Mouse (Mus musculus) kidney, adult 10 weeks (tissue): ENCODE results near the gene Slc24a1. TPM values are rescaled to one million over a fixed set of nuclear protein-coding genes. Genes with fewer than 3 reads are reported as not detected.

Experiments used
- polyA plus RNA-seq: library from polyadenylated mRNA; stranded (reverse); fragments of 350-450 nt; fragmentation: Illumina TruSeq; extraction: RNeasy Lipid Tissue Mini Kit (QIAGEN cat#74804); gene quantifications from one replicate; pipeline ENCODE4 v1.2.3, GENCODE M21; 2014; ENCODE audit warnings: low read depth, low replicate concordance

Gene Slc24a1
- polyA plus RNA-seq, result not detected

GRCm38 (mm10) chr9:64951161-64951657, at the start of gene Slc24a1:
Slc24a1 (minus strand) TSS chr9:64951607.

GRCm38 (mm10) chr9:64960117-64960977, 8.9 kb upstream of the Slc24a1 start, which contains the start of gene Ints14:
Ints14 (plus strand) TSS chr9:64960905.

Other genes with a start within 250 kb of the Slc24a1 start
- 665 TPM for gene Rab11a, start 213.8 kb downstream of the Slc24a1 start, polyA plus RNA-seq
- 14.1 TPM for gene Dennd4a, start 140.3 kb downstream of the Slc24a1 start, polyA plus RNA-seq
- 19.5 TPM for gene Ints14, start 9.3 kb upstream of the Slc24a1 start, polyA plus RNA-seq
- 120 TPM for gene Hacd3, start 70.1 kb upstream of the Slc24a1 start, polyA plus RNA-seq
- 153 TPM for gene Dpp8, start 80.8 kb upstream of the Slc24a1 start, polyA plus RNA-seq
- 0.20 TPM for gene Igdcc4, start 149.9 kb upstream of the Slc24a1 start, polyA plus RNA-seq
- gene Igdcc3, start 189.6 kb upstream of the Slc24a1 start, polyA plus RNA-seq, result not detected
- 4.9 TPM for gene Parp16, start 243.7 kb upstream of the Slc24a1 start, polyA plus RNA-seq